Mouse (Mus musculus): ENCODE results near the gene Mttp. TPM values are rescaled to one million over a fixed set of nuclear protein-coding genes. Genes with fewer than 3 reads are reported as not detected.

Gene Mttp
- polyA plus RNA-seq, 1 experiment: 0.02 TPM

- no peaks in the 10 kb centered on the region for H3K27me3 ChIP-seq (ENCODE audit: control insufficient read depth)
- H3K4me1 ChIP-seq (ENCODE audit: control insufficient read depth): no peaks in the 10 kb centered on the region
- no peak overlapping the region for H3K4me3 ChIP-seq (replicated peaks)
- H3K9me3 ChIP-seq (ENCODE audit: control insufficient read depth, low read length): no peaks in the 10 kb centered on the region
- no peaks in the 10 kb centered on the region for H3K36me3 ChIP-seq (ENCODE audit: control insufficient read depth)
- TF ChIP-seq GATA1 (IDR thresholded peaks at IDR 0.05; ENCODE audit: low read length) (no peak), TAL1 (IDR thresholded peaks at IDR 0.05; ENCODE audit: low read length) (no peak)
These were observed 67.1 kb downstream of the Mttp start for GRCm38 (mm10) chr3:138077476-138078340.

GRCm38 (mm10) chr3:138075209-138075608 is 69.6 kb downstream of the Mttp start:
- Histone ChIP-seq H3K36me3 (ENCODE audit: control insufficient read depth) (no peaks in the 10 kb centered on the region), H3K9me3 (ENCODE audit: control insufficient read depth, low read length) (no peaks in the 10 kb centered on the region), H3K27me3 (ENCODE audit: control insufficient read depth) (no peaks in the 10 kb centered on the region), H3K4me1 (ENCODE audit: control insufficient read depth) (no peaks in the 10 kb centered on the region), H3K4me3 (replicated peaks) (no peak overlapping the region)
- TF ChIP-seq TAL1 (IDR thresholded peaks at IDR 0.05; ENCODE audit: low read length): no peak
- no peak for TF ChIP-seq GATA1 (IDR thresholded peaks at IDR 0.05; ENCODE audit: low read length)

GRCm38 (mm10) chr3:138074214-138074613 is 70.6 kb downstream of the Mttp start:
- no peak overlapping the region for H3K4me3 ChIP-seq (replicated peaks)
- H3K9me3 ChIP-seq (ENCODE audit: control insufficient read depth, low read length): no peaks in the 10 kb centered on the region
- no peaks in the 10 kb centered on the region for H3K27me3 ChIP-seq (ENCODE audit: control insufficient read depth)
- TF ChIP-seq TAL1 (IDR thresholded peaks at IDR 0.05; ENCODE audit: low read length) (no peak), GATA1 (IDR thresholded peaks at IDR 0.05; ENCODE audit: low read length) (no peak)
- no peaks in the 10 kb centered on the region for H3K36me3 ChIP-seq (ENCODE audit: control insufficient read depth)
- H3K4me1 ChIP-seq (ENCODE audit: control insufficient read depth): no peaks in the 10 kb centered on the region

- TF ChIP-seq GATA1 (IDR thresholded peaks at IDR 0.05; ENCODE audit: low read length) (no peak), TAL1 (IDR thresholded peaks at IDR 0.05; ENCODE audit: low read length) (no peak)
- Histone ChIP-seq H3K4me3 (replicated peaks) (no peak overlapping the region), H3K36me3 (ENCODE audit: control insufficient read depth) (no peaks in the 10 kb centered on the region), H3K27me3 (ENCODE audit: control insufficient read depth) (no peaks in the 10 kb centered on the region), H3K4me1 (ENCODE audit: control insufficient read depth) (no peaks in the 10 kb centered on the region), H3K9me3 (ENCODE audit: control insufficient read depth, low read length) (no peaks in the 10 kb centered on the region)
These were observed 73.2 kb downstream of the Mttp start for GRCm38 (mm10) chr3:138071476-138072073.

GRCm38 (mm10) chr3:138071004-138071403 is 73.8 kb downstream of the Mttp start:
- Histone ChIP-seq H3K36me3 (ENCODE audit: control insufficient read depth) (no peaks in the 10 kb centered on the region), H3K4me3 (replicated peaks) (no peak overlapping the region), H3K9me3 (ENCODE audit: control insufficient read depth, low read length) (no peaks in the 10 kb centered on the region), H3K4me1 (ENCODE audit: control insufficient read depth) (no peaks in the 10 kb centered on the region), H3K27me3 (ENCODE audit: control insufficient read depth) (no peaks in the 10 kb centered on the region)
- TF ChIP-seq TAL1 (IDR thresholded peaks at IDR 0.05; ENCODE audit: low read length): no peak

GRCm38 (mm10) chr3:138069756-138070511 is 74.8 kb downstream of the Mttp start:
- no peaks in the 10 kb centered on the region for H3K4me1 ChIP-seq (ENCODE audit: control insufficient read depth)
- TF ChIP-seq TAL1 (IDR thresholded peaks at IDR 0.05; ENCODE audit: low read length) (no peak), GATA1 (IDR thresholded peaks at IDR 0.05; ENCODE audit: low read length) (no peak)
- no peak overlapping the region for H3K4me3 ChIP-seq (replicated peaks)
- no peaks in the 10 kb centered on the region for H3K9me3 ChIP-seq (ENCODE audit: control insufficient read depth, low read length)
- H3K27me3 ChIP-seq (ENCODE audit: control insufficient read depth): no peaks in the 10 kb centered on the region
- H3K36me3 ChIP-seq (ENCODE audit: control insufficient read depth): no peaks in the 10 kb centered on the region

GRCm38 (mm10) chr3:138068103-138068502 is 76.7 kb downstream of the Mttp start:
- TF ChIP-seq TAL1 (IDR thresholded peaks at IDR 0.05; ENCODE audit: low read length) (no peak), GATA1 (IDR thresholded peaks at IDR 0.05; ENCODE audit: low read length) (no peak)
- Histone ChIP-seq H3K4me3 (replicated peaks) (no peak overlapping the region), H3K27me3 (ENCODE audit: control insufficient read depth) (no peaks in the 10 kb centered on the region), H3K9me3 (ENCODE audit: control insufficient read depth, low read length) (no peaks in the 10 kb centered on the region), H3K36me3 (ENCODE audit: control insufficient read depth) (no peaks in the 10 kb centered on the region), H3K4me1 (ENCODE audit: control insufficient read depth) (no peaks in the 10 kb centered on the region)

GRCm38 (mm10) chr3:138067288-138067687 is 77.5 kb downstream of the Mttp start, which contains the start of gene Gm5105:
Gm5105 (minus strand) TSS chr3:138067388.
- H3K27me3 ChIP-seq (ENCODE audit: control insufficient read depth): no peaks in the 10 kb centered on the region

GRCm38 (mm10) chr3:138066348-138066856 is 78.4 kb downstream of the Mttp start:
- H3K36me3 ChIP-seq (ENCODE audit: control insufficient read depth): no peaks in the 10 kb centered on the region
- H3K27me3 ChIP-seq (ENCODE audit: control insufficient read depth): no peaks in the 10 kb centered on the region

More at GRCm38 (mm10) chr3:138067288-138067687, 77.5 kb downstream of the Mttp start, which contains the start of gene Gm5105:
- Histone ChIP-seq H3K9me3 (ENCODE audit: control insufficient read depth, low read length) (no peaks in the 10 kb centered on the region), H3K36me3 (ENCODE audit: control insufficient read depth) (no peaks in the 10 kb centered on the region), H3K4me3 (replicated peaks) (no peak within 1 kb of the TSS), H3K4me1 (ENCODE audit: control insufficient read depth) (no peaks in the 10 kb centered on the region)
- TF ChIP-seq TAL1 (IDR thresholded peaks at IDR 0.05; ENCODE audit: low read length): no peak
- no peak for TF ChIP-seq GATA1 (IDR thresholded peaks at IDR 0.05; ENCODE audit: low read length)

More at GRCm38 (mm10) chr3:138066348-138066856, 78.4 kb downstream of the Mttp start:
- Histone ChIP-seq H3K9me3 (ENCODE audit: control insufficient read depth, low read length) (no peaks in the 10 kb centered on the region), H3K4me1 (ENCODE audit: control insufficient read depth) (no peaks in the 10 kb centered on the region), H3K4me3 (replicated peaks) (no peak overlapping the region)
- TF ChIP-seq TAL1 (IDR thresholded peaks at IDR 0.05; ENCODE audit: low read length): no peak
- no peak for TF ChIP-seq GATA1 (IDR thresholded peaks at IDR 0.05; ENCODE audit: low read length)
